Mouse (Mus musculus): Measurements from ENCODE around the gene Rpn2. TPM values are rescaled to one million over a fixed set of nuclear protein-coding genes. Genes with fewer than 3 reads are reported as not detected.
A peak's percentile ranks its signal among the peaks of the same experiment; 100 is the strongest.

Rpn2 gene
- polyA plus RNA-seq, 1 experiment from 2014 or later = 265 TPM

DNA sequence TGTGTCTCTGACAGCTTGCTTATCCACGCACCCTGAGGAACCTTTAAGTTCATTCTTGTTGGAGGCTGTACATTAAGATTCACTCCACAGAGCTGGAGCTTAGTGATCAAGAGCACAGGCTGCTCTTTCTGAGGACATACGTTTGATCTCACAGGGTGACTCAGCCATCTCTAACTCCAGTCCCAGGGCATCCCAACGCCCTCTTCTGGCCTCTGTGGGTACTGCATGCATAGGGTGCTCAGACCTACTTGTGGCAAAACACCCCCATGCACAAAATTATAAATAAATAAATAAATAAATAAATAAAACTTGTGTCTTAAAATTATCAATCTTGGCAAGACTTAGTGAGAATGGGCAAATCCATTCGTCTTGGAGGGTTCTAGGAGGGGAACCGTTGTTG lies 59.8 kb downstream of the Rpn2 start:
- no peak overlapping the region for H3K27ac ChIP-seq
- H3K27me3 ChIP-seq = no peaks in the 10 kb centered on the region
- H3K9me3 ChIP-seq = no peaks in the 10 kb centered on the region
- H3K36me3 ChIP-seq = no peaks in the 10 kb centered on the region
- WGBS = 40% methylated on average over 5 of the region's 5 CpGs
- H3K4me3 ChIP-seq = no peak overlapping the region
- ATAC-seq (ENCODE audit: insufficient number of reproducible peaks, insufficient read depth, low FRiP score, low TSS enrichment) = no peak
- no peak overlapping the region for H3K9ac ChIP-seq
- peaks cover 7% of the 10 kb centered on the region; the same call in 1 of the 2 replicates for H3K4me1 ChIP-seq
- H3K4me2 ChIP-seq (replicated peaks) = no peak overlapping the region

GRCm38 (mm10) chr2:157339532-157339931 lies 60.7 kb downstream of the Rpn2 start:
- H3K4me1 ChIP-seq = peaks cover 7% of the 10 kb centered on the region; the same call in 1 of the 2 replicates
- no peaks in the 10 kb centered on the region for H3K36me3 ChIP-seq
- no peaks in the 10 kb centered on the region for H3K9me3 ChIP-seq
- no peaks in the 10 kb centered on the region for H3K27me3 ChIP-seq
- H3K4me2 ChIP-seq (replicated peaks) = no peak overlapping the region
- peak overlapping the region; percentile 24; the same call in 1 of the 2 replicates for H3K27ac ChIP-seq
- H3K4me3 ChIP-seq = no peak overlapping the region
- no peak for ATAC-seq (ENCODE audit: insufficient number of reproducible peaks, insufficient read depth, low FRiP score, low TSS enrichment)
- 72% methylated on average over 7 of the region's 7 CpGs for WGBS
- H3K9ac ChIP-seq = no peak overlapping the region

DNA sequence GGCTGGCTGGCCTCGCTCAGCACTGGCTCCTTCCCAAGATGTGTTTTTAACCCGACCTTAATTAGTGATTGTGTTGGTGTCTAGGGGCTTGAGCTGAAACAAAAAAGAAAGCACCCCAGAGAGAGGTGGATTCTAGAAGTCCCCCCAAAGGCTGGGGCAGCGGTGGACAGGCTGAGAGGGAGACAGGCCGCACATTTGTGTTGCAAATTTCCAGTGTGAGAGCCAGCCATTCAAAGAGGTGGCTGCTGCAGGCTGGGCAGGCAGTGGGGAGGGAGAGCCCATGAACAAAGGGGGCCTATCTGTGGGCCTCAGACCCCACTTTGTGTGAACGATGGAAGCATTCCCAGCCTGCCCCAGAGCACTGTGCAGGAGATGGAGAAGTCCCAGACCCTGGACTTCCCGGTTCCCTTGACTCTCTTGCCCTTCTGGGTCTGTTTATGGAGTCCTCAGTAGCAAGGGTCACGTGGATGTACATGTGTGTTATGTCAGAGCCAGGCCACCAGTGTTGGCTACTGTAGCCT lies 61.5 kb downstream of the Rpn2 start:
- Histone ChIP-seq H3K27ac (peak overlapping the region; percentile 24; the same call in 1 of the 2 replicates), H3K4me2 (replicated peaks) (no peak overlapping the region), H3K27me3 (no peaks in the 10 kb centered on the region), H3K4me3 (no peak overlapping the region), H3K9me3 (no peaks in the 10 kb centered on the region), H3K9ac (no peak overlapping the region), H3K4me1 (peaks cover 7% of the 10 kb centered on the region; the same call in 1 of the 2 replicates), H3K36me3 (no peaks in the 10 kb centered on the region)
- WGBS = 26% methylated on average over 7 of the region's 7 CpGs
- no peak for ATAC-seq (ENCODE audit: insufficient number of reproducible peaks, insufficient read depth, low FRiP score, low TSS enrichment)

GRCm38 (mm10) chr2:157341554-157342270 lies 62.9 kb downstream of the Rpn2 start:
- Histone ChIP-seq H3K4me3 (no peak overlapping the region), H3K27ac (0 out of 2 replicates have a peak overlapping the region, but pooled peaks have one; percentile 50), H3K27me3 (no peaks in the 10 kb centered on the region), H3K9me3 (no peaks in the 10 kb centered on the region), H3K9ac (0 out of 2 replicates have a peak overlapping the region, but pooled peaks have one; percentile 25), H3K36me3 (no peaks in the 10 kb centered on the region), H3K4me2 (replicated peaks) (no peak overlapping the region), H3K4me1 (peaks cover 7% of the 10 kb centered on the region; the same call in 1 of the 2 replicates)
- no peak for ATAC-seq (ENCODE audit: insufficient number of reproducible peaks, insufficient read depth, low FRiP score, low TSS enrichment)
- WGBS = 34% methylated on average over 11 of the region's 11 CpGs

- H3K36me3 ChIP-seq = no peaks in the 10 kb centered on the region
- H3K9ac ChIP-seq = no peak overlapping the region; the same call in 1 of the 2 replicates
- no peaks in the 10 kb centered on the region for H3K9me3 ChIP-seq
- no peak overlapping the region for H3K4me2 ChIP-seq (replicated peaks)
- no peak overlapping the region for H3K27ac ChIP-seq
- H3K4me3 ChIP-seq = no peak overlapping the region
- no peak for ATAC-seq (ENCODE audit: insufficient number of reproducible peaks, insufficient read depth, low FRiP score, low TSS enrichment)
- no peaks in the 10 kb centered on the region for H3K27me3 ChIP-seq
- H3K4me1 ChIP-seq = peaks cover 7% of the 10 kb centered on the region; the same call in 1 of the 2 replicates
- 45% methylated on average over 5 of the region's 5 CpGs for WGBS
Observed at GRCm38 (mm10) chr2:157342328-157342926, 63.6 kb downstream of the Rpn2 start.

- Histone ChIP-seq H3K36me3 (no peaks in the 10 kb centered on the region), H3K4me2 (replicated peaks) (no peak overlapping the region), H3K4me3 (no peak overlapping the region), H3K9ac (no peak overlapping the region), H3K27ac (no peak overlapping the region), H3K9me3 (no peaks in the 10 kb centered on the region), H3K4me1 (peaks cover 10% of the 10 kb centered on the region; the same call in 1 of the 2 replicates), H3K27me3 (no peaks in the 10 kb centered on the region)
- ATAC-seq (ENCODE audit: insufficient number of reproducible peaks, insufficient read depth, low FRiP score, low TSS enrichment) = no peak
- WGBS = 69% methylated on average over 6 of the region's 6 CpGs
Observed at GRCm38 (mm10) chr2:157343337-157343736, 64.5 kb downstream of the Rpn2 start.

DNA sequence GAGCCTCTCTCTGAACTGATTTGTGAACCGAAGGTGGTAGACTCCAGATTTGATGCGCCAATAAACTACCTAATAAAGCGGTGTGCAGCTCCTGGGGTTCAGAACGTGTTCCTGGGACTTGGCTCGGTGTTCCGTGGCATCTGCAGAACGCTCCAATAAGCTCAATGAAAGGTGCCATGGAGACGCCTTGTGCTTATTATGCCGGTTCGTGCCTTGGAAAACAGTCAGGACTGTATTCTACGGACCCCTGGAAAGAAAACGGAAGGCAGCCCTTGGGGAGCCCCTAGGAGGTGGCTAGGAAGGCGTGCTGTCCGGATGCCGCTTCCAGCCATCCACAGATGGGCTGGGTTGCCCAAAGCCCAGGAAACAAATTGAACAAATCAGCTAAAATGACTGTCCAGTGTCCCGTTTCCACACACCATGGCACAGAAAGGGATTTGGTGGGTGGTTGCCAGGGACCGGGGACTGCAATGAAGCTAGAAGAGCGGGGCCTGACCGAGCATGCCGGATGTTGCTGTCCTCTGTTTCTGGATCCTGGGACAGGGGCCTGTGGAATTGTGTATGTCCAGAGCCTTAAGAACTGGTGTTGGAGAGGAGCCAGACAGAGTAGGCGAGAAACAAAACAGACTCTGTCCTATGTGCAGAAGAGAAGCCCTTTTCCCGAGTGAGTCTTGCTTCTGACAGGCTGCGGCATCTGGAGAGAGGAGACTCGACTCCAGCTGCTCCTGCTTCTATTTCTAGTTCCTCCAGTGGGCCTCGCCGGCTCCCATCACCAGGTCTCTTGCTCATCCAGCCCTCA lies 68.7 kb downstream of the Rpn2 start, which contains the start of gene Ghrh:
Ghrh (minus strand) TSS at position 146 of the 799 bp plus-strand sequence.
- Histone ChIP-seq H3K4me2 (replicated peaks) (no peak within 1 kb of the TSS), H3K4me1 (peaks cover 3% of the 10 kb centered on the region; the same call in 1 of the 2 replicates), H3K36me3 (no peaks in the 10 kb centered on the region), H3K4me3 (no peak within 1 kb of the TSS), H3K27me3 (no peaks in the 10 kb centered on the region), H3K9me3 (no peaks in the 10 kb centered on the region), H3K27ac (peak within 1 kb of the TSS; percentile 63), H3K9ac (no peak within 1 kb of the TSS; the same call in 1 of the 2 replicates)
- WGBS = 69% methylated on average over 26 of the region's 26 CpGs
- peak; percentile 72; the same call in 1 of the 2 replicates for ATAC-seq (ENCODE audit: insufficient number of reproducible peaks, insufficient read depth, low FRiP score, low TSS enrichment)

DNA sequence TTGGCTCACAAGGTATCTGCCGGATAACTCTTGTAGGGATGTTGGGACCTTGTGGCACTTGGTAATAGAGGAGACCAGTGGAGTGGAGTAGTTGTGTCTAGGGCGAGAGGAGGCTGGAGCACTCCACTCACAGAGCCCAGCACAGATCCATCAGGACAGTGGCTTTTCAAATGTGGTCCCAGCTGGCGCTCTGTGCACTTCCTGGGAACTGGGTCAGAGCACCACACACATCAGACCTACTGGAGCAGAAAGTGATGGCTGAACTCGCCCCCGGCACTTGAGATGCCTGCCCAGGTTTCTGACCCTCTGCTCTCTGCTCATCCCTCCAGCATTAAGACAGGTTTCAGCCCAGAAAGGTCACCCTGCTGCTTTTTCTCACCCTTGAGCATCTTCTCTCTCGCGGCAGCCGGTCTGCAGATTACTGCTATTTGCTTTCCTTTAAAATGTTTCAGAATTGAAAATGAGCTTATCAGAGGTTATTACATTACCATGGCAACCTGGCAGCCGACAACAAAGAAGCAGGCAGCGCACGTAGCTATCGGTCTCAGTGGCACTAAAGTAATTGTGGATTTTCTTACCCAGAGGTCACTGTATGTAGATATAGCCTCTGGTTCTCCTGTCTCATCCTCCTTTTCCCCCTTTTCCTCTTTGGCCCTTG lies 70.4 kb downstream of the Rpn2 start:
- no peak for ATAC-seq (ENCODE audit: insufficient number of reproducible peaks, insufficient read depth, low FRiP score, low TSS enrichment)
- Histone ChIP-seq H3K27me3 (no peaks in the 10 kb centered on the region), H3K4me1 (peaks cover 8% of the 10 kb centered on the region; the same call in 1 of the 2 replicates), H3K36me3 (no peaks in the 10 kb centered on the region), H3K4me2 (replicated peaks) (no peak overlapping the region), H3K4me3 (no peak overlapping the region), H3K9me3 (no peaks in the 10 kb centered on the region), H3K9ac (no peak overlapping the region), H3K27ac (0 out of 2 replicates have a peak overlapping the region, but pooled peaks have one; percentile 19)
- 66% methylated on average over 12 of the region's 12 CpGs for WGBS

GRCm38 (mm10) chr2:157353183-157353582 lies 74.4 kb downstream of the Rpn2 start:
- Histone ChIP-seq H3K27me3 (no peaks in the 10 kb centered on the region), H3K9ac (no peak overlapping the region), H3K4me3 (no peak overlapping the region), H3K27ac (no peak overlapping the region), H3K9me3 (no peaks in the 10 kb centered on the region), H3K4me1 (peaks cover 6% of the 10 kb centered on the region; the same call in 1 of the 2 replicates), H3K4me2 (replicated peaks) (no peak overlapping the region), H3K36me3 (no peaks in the 10 kb centered on the region)
- WGBS = 76% methylated on average over 4 of the region's 4 CpGs
- no peak for ATAC-seq (ENCODE audit: insufficient number of reproducible peaks, insufficient read depth, low FRiP score, low TSS enrichment)

DNA sequence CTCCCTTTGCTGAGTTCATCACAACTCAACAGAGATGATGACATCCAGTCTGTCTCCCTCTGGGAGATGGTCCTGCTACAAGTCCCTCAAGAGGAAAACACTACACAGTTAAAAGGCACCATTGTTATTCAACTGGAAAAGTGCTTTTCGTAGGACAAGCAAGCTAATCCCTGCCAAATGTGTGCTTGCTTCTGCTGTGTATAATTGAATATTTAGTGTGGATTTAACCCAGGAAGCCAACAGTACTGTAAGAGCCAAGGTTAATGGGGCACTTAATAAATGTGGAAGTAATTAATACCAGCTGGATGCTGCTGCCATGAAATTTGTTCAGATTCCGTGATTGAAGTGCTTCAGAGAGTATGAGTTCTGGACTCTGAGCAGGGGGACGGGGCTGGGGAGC lies 75.3 kb downstream of the Rpn2 start:
- H3K9ac ChIP-seq = no peak overlapping the region

DNA sequence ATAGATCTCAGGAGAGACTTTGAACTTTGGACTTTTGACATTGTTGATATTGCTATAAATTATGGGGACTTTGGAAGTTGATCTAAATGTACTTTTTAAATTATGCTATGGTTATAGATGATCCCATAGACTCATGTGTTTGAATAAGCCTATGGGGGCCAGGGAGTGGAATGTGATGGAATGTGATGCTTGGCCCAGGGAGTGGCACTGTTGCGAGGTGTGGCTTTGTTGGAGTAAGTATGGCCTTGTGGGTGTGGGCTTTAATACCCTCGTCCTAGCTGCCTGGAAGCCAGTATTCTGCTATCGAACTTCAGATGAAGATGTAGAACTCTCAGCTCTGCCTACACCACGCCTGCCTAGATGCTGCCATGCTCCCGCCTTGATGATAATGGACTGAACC lies 81.2 kb downstream of the Rpn2 start:
- H3K27ac ChIP-seq = no peak overlapping the region
- 82% methylated on average over 5 of the region's 5 CpGs for WGBS
- no peak overlapping the region for H3K4me2 ChIP-seq (replicated peaks)
- no peaks in the 10 kb centered on the region for H3K4me1 ChIP-seq
- H3K9me3 ChIP-seq = no peaks in the 10 kb centered on the region
- no peaks in the 10 kb centered on the region for H3K36me3 ChIP-seq
- no peaks in the 10 kb centered on the region for H3K27me3 ChIP-seq
- H3K9ac ChIP-seq = no peak overlapping the region
- H3K4me3 ChIP-seq = no peak overlapping the region
- ATAC-seq (ENCODE audit: insufficient number of reproducible peaks, insufficient read depth, low FRiP score, low TSS enrichment) = no peak

More for the DNA sequence above, 75.3 kb downstream of the Rpn2 start:
- Histone ChIP-seq H3K27me3 (no peaks in the 10 kb centered on the region), H3K4me3 (no peak overlapping the region), H3K36me3 (no peaks in the 10 kb centered on the region), H3K4me1 (peaks cover 6% of the 10 kb centered on the region; the same call in 1 of the 2 replicates), H3K27ac (no peak overlapping the region), H3K4me2 (replicated peaks) (no peak overlapping the region), H3K9me3 (no peaks in the 10 kb centered on the region)
- ATAC-seq (ENCODE audit: insufficient number of reproducible peaks, insufficient read depth, low FRiP score, low TSS enrichment) = no peak
- WGBS = 37% methylated on average over 3 of the region's 3 CpGs

Data from embryonic facial prominence, embryonic 12.5 days (tissue).